Mouse (Mus musculus) stomach, embryonic 14.5 days (tissue): Measurements from ENCODE around the gene Gm20489. TPM values are rescaled to one million over a fixed set of nuclear protein-coding genes. Genes with fewer than 3 reads are reported as not detected.
A peak's percentile ranks its signal among the peaks of the same experiment; 100 is the strongest.

Experiments used
- ATAC-seq: fragments of 200-750 bp; cut with Nextera tagmentation; 2 replicates; pipeline ENCODE4 v1.8.0; 2017; ENCODE audit warnings: low read depth, moderate TSS enrichment; ENCODE audit not compliant: insufficient number of reproducible peaks, insufficient read depth, low FRiP score
- H3K27ac ChIP-seq: fragments of 300-500 bp; sonication (generic); 2 replicates; pipeline ENCODE4 v1.5.1; 2014; ENCODE audit warnings: mild to moderate bottlenecking, low read length, moderate library complexity, mixed read lengths
- H3K27me3 ChIP-seq: fragments of 300-500 bp; sonication (generic); 2 replicates; pipeline ENCODE4 v1.6.1; 2014; ENCODE audit warnings: low read length, control low read depth, mixed read lengths; ENCODE audit not compliant: control insufficient read depth, insufficient read depth
- H3K36me3 ChIP-seq: fragments of 300-500 bp; sonication (generic); 2 replicates; pipeline ENCODE4 v1.6.1; 2014; ENCODE audit warnings: mild to moderate bottlenecking, control low read depth, low read length, moderate library complexity, mixed read lengths; ENCODE audit not compliant: control insufficient read depth, insufficient read depth
- H3K4me1 ChIP-seq: fragments of 300-500 bp; sonication (generic); 2 replicates; pipeline ENCODE4 v1.6.1; 2014; ENCODE audit warnings: low read length, control low read depth, mixed read lengths; ENCODE audit not compliant: control insufficient read depth, insufficient read depth
- H3K4me2 ChIP-seq: fragments of 300-500 bp; sonication (generic); replicated peaks from 2 replicates; pipeline ENCODE4 v1.6.1; 2014; ENCODE audit warnings: low read depth, low read length, control low read depth
- H3K4me3 ChIP-seq: fragments of 300-500 bp; sonication (generic); 2 replicates; pipeline ENCODE4 v1.5.1; 2014; ENCODE audit warnings: low read depth, low read length, control low read depth
- H3K9ac ChIP-seq: fragments of 300-500 bp; sonication (generic); replicated peaks from 2 replicates; pipeline ENCODE4 v1.6.1; 2014; ENCODE audit warnings: low read depth, mild to moderate bottlenecking, control low read depth, low read length, moderate library complexity, mixed read lengths
- H3K9me3 ChIP-seq: fragments of 300-500 bp; sonication (generic); 2 replicates; pipeline ENCODE4 v1.6.1; 2016; ENCODE audit warnings: low read depth, low read length, control low read depth; ENCODE audit not compliant: control insufficient read depth
- WGBS: fragments of 180-500 bp; shearing (Covaris S2); extraction: QIAGEN DNeasy Blood & Tissue Kit; methylation state at CpG from one replicate; pipeline ENCODE4 v1.1.7; 2014; 5-methylcytosine and 5-hydroxymethylcytosine counted together
- polyA plus RNA-seq: library from polyadenylated mRNA; unstranded; fragments of >200 nt; fragmentation: Nextera tagmentation; extraction: Ambion mirVana; gene quantifications from 2 replicates; pipeline ENCODE4 v1.2.1, GENCODE M21; 2014

Gm20489 gene
- polyA plus RNA-seq, 1 experiment from 2014 or later = not detected

GRCm38 (mm10) chrX:101290111-101290510, 21.3 kb upstream of the Gm20489 start:
- Histone ChIP-seq H3K27me3 (no peaks in the 10 kb centered on the region), H3K4me1 (no peaks in the 10 kb centered on the region), H3K4me3 (no peak overlapping the region), H3K36me3 (peaks cover 10% of the 10 kb centered on the region), H3K9me3 (no peaks in the 10 kb centered on the region), H3K4me2 (no peak overlapping the region), H3K27ac (no peak overlapping the region), H3K9ac (no peak overlapping the region)
- WGBS = 84% methylated on average over 10 of the region's 10 CpGs
- ATAC-seq = no peak

GRCm38 (mm10) chrX:101289037-101289436, 20.2 kb upstream of the Gm20489 start:
- H3K27me3 ChIP-seq = no peaks in the 10 kb centered on the region
- no peaks in the 10 kb centered on the region for H3K9me3 ChIP-seq
- no peak for ATAC-seq
- 90% methylated on average over 7 of the region's 7 CpGs for WGBS
- H3K9ac ChIP-seq = no peak overlapping the region
- H3K4me2 ChIP-seq = no peak overlapping the region
- H3K27ac ChIP-seq = no peak overlapping the region
- H3K4me1 ChIP-seq = no peaks in the 10 kb centered on the region
- peaks cover 10% of the 10 kb centered on the region for H3K36me3 ChIP-seq
- H3K4me3 ChIP-seq = no peak overlapping the region

- H3K27me3 ChIP-seq = no peaks in the 10 kb centered on the region
- peaks cover 10% of the 10 kb centered on the region for H3K36me3 ChIP-seq
- H3K4me1 ChIP-seq = no peaks in the 10 kb centered on the region
- H3K27ac ChIP-seq = no peak overlapping the region
- H3K4me2 ChIP-seq = no peak overlapping the region
- no peak overlapping the region for H3K9ac ChIP-seq
- no peaks in the 10 kb centered on the region for H3K9me3 ChIP-seq
- no peak overlapping the region for H3K4me3 ChIP-seq
- ATAC-seq = no peak
- WGBS = 87% methylated on average over 6 of the region's 6 CpGs
Measured at GRCm38 (mm10) chrX:101288432-101288831, 19.6 kb upstream of the Gm20489 start.

- H3K4me2 ChIP-seq = no peak overlapping the region
- ATAC-seq = peak; percentile 56; the same call in 1 of the 2 replicates
- 91% methylated on average over 3 of the region's 3 CpGs for WGBS
- H3K4me3 ChIP-seq = no peak overlapping the region
- no peak overlapping the region for H3K9ac ChIP-seq
- H3K4me1 ChIP-seq = no peaks in the 10 kb centered on the region
- H3K27me3 ChIP-seq = no peaks in the 10 kb centered on the region
- no peak overlapping the region for H3K27ac ChIP-seq
- peaks cover 10% of the 10 kb centered on the region for H3K36me3 ChIP-seq
- no peaks in the 10 kb centered on the region for H3K9me3 ChIP-seq
Measured at GRCm38 (mm10) chrX:101287543-101287942, 18.7 kb upstream of the Gm20489 start.

- 92% methylated on average over 14 of the region's 14 CpGs for WGBS
- ATAC-seq = no peak
- H3K4me3 ChIP-seq = no peak overlapping the region
- H3K9ac ChIP-seq = no peak overlapping the region
- no peak overlapping the region for H3K4me2 ChIP-seq
- no peak overlapping the region for H3K27ac ChIP-seq
- no peaks in the 10 kb centered on the region for H3K4me1 ChIP-seq
- no peaks in the 10 kb centered on the region for H3K9me3 ChIP-seq
- H3K27me3 ChIP-seq = no peaks in the 10 kb centered on the region
- H3K36me3 ChIP-seq = peaks cover 13% of the 10 kb centered on the region
Measured at GRCm38 (mm10) chrX:101285953-101286670, 17.3 kb upstream of the Gm20489 start.

- Histone ChIP-seq H3K4me2 (no peak overlapping the region), H3K9ac (no peak overlapping the region), H3K27me3 (no peaks in the 10 kb centered on the region), H3K9me3 (no peaks in the 10 kb centered on the region), H3K27ac (no peak overlapping the region), H3K36me3 (peaks cover 14% of the 10 kb centered on the region), H3K4me3 (no peak overlapping the region), H3K4me1 (no peaks in the 10 kb centered on the region)
- ATAC-seq = no peak
- 26% methylated on average over 6 of the region's 6 CpGs for WGBS
Measured at GRCm38 (mm10) chrX:101285534-101285933, 16.7 kb upstream of the Gm20489 start.

GRCm38 (mm10) chrX:101282813-101283212, 14.0 kb upstream of the Gm20489 start:
- WGBS = 85% methylated on average over 6 of the region's 6 CpGs
- no peaks in the 10 kb centered on the region for H3K9me3 ChIP-seq
- H3K9ac ChIP-seq = no peak overlapping the region
- H3K27me3 ChIP-seq = no peaks in the 10 kb centered on the region
- no peaks in the 10 kb centered on the region for H3K4me1 ChIP-seq
- peaks cover 16% of the 10 kb centered on the region for H3K36me3 ChIP-seq
- no peak overlapping the region for H3K27ac ChIP-seq
- no peak overlapping the region for H3K4me3 ChIP-seq
- H3K4me2 ChIP-seq = no peak overlapping the region
- ATAC-seq = no peak

GRCm38 (mm10) chrX:101273875-101274738, 5.3 kb upstream of the Gm20489 start, which contains the start of gene Med12:
Med12 (plus strand) TSS chrX:101274030.
- Histone ChIP-seq H3K4me3 (peak within 1 kb of the TSS; percentile 52), H3K4me1 (no peaks in the 10 kb centered on the region), H3K27me3 (no peaks in the 10 kb centered on the region), H3K9ac (peak within 1 kb of the TSS; percentile 52), H3K36me3 (peaks cover 6% of the 10 kb centered on the region; the same call in 1 of the 2 replicates), H3K27ac (peak within 1 kb of the TSS; percentile 63; the same call in 1 of the 2 replicates), H3K9me3 (no peaks in the 10 kb centered on the region), H3K4me2 (peak within 1 kb of the TSS; percentile 42)
- peak; percentile 98 for ATAC-seq
- WGBS = 16% methylated on average over 53 of the region's 54 CpGs
